Mouse (Mus musculus) kidney, postnatal 0 days (tissue): ENCODE data around the gene Kcp. TPM values are rescaled to one million over a fixed set of nuclear protein-coding genes. Genes with fewer than 3 reads are reported as not detected.

Source experiments
- ATAC-seq: fragments of 200-750 bp; cut with Nextera tagmentation; replicated peaks from 2 replicates; pipeline ENCODE4 v1.8.0; 2017; ENCODE audit warnings: low read depth, moderate number of reproducible peaks, moderate TSS enrichment, moderate library complexity; ENCODE audit not compliant: low FRiP score
- DNase-seq: peaks from one replicate; pipeline ENCODE4 v3.0.0-alpha.2; 2016; ENCODE audit warnings: low spot score
- H3K27ac ChIP-seq: fragments of 300-500 bp; sonication (generic); 2 replicates; pipeline ENCODE4 v1.5.1; 2014; ENCODE audit warnings: mild to moderate bottlenecking
- H3K27me3 ChIP-seq: fragments of 300-500 bp; sonication (generic); 2 replicates; pipeline ENCODE4 v1.6.1; 2014; ENCODE audit warnings: low read length, mixed read lengths; ENCODE audit not compliant: insufficient read depth
- H3K36me3 ChIP-seq: fragments of 300-500 bp; sonication (generic); 2 replicates; pipeline ENCODE4 v1.6.1; 2014; ENCODE audit warnings: low read length, mixed read lengths; ENCODE audit not compliant: insufficient read depth
- H3K4me1 ChIP-seq: fragments of 300-500 bp; sonication (generic); replicated peaks from 2 replicates; pipeline ENCODE4 v1.6.1; 2014; ENCODE audit warnings: antibody characterized with exemption, low read length, mixed read lengths; ENCODE audit not compliant: insufficient read depth
- H3K4me2 ChIP-seq: fragments of 300-500 bp; sonication (generic); 2 replicates; pipeline ENCODE4 v1.6.1; 2014; ENCODE audit warnings: mild to moderate bottlenecking, low read length, moderate library complexity, mixed read lengths
- H3K4me3 ChIP-seq: fragments of 300-500 bp; sonication (generic); replicated peaks from 2 replicates; pipeline ENCODE4 v1.5.1; 2014; ENCODE audit warnings: low read depth, low read length
- H3K9ac ChIP-seq: fragments of 300-500 bp; sonication (generic); 2 replicates; pipeline ENCODE4 v1.6.1; 2014; ENCODE audit warnings: low read depth, low read length
- H3K9me3 ChIP-seq: fragments of 300-500 bp; sonication (generic); replicated peaks from 2 replicates; pipeline ENCODE4 v1.6.1; 2016; ENCODE audit warnings: low read length, inconsistent platforms, mixed read lengths
- CTCF ChIP-seq: IDR thresholded peaks from 2 replicates; pipeline ENCODE4 v1.5.1; 2016; ENCODE audit warnings: antibody characterized with exemption, low read depth, mild to moderate bottlenecking, moderate library complexity
- WGBS: fragments of 180-500 bp; shearing (Covaris S2); extraction: QIAGEN DNeasy Blood & Tissue Kit; methylation state at CpG from one replicate; pipeline ENCODE4 v1.1.7; 2014; 5-methylcytosine and 5-hydroxymethylcytosine counted together
- polyA plus RNA-seq: library from polyadenylated mRNA; unstranded; fragments of >200 nt; fragmentation: Nextera tagmentation; extraction: Ambion mirVana; gene quantifications from 2 replicates; pipeline ENCODE4 v1.2.1, GENCODE M21; 2015

The Kcp gene
- polyA plus RNA-seq, 1 experiment from 2014 or later, result 17.1 TPM

GRCm38 (mm10) chr6:29432156-29432555, 75.6 kb downstream of the Kcp start:
- Histone ChIP-seq H3K36me3 (no peaks in the 10 kb centered on the region), H3K4me2 (no peak overlapping the region), H3K9me3 (no peaks in the 10 kb centered on the region), H3K9ac (no peak overlapping the region), H3K4me1 (peaks cover 31% of the 10 kb centered on the region), H3K4me3 (no peak overlapping the region), H3K27ac (no peak overlapping the region), H3K27me3 (no peaks in the 10 kb centered on the region)
- ATAC-seq (no peak), DNase-seq (no peak)
- WGBS, result 42% methylated on average over 3 of the region's 3 CpGs
- TF ChIP-seq CTCF, result no peak

GRCm38 (mm10) chr6:29431473-29431872, 76.3 kb downstream of the Kcp start:
- no peak for TF ChIP-seq CTCF
- Histone ChIP-seq H3K27ac (no peak overlapping the region), H3K27me3 (no peaks in the 10 kb centered on the region), H3K4me3 (no peak overlapping the region), H3K4me1 (peaks cover 30% of the 10 kb centered on the region), H3K36me3 (no peaks in the 10 kb centered on the region), H3K9ac (no peak overlapping the region), H3K4me2 (no peak overlapping the region), H3K9me3 (no peaks in the 10 kb centered on the region)
- DNase-seq, result no peak
- 38% methylated on average over 5 of the region's 5 CpGs for WGBS
- no peak for ATAC-seq

- DNase-seq (peak; percentile 49), ATAC-seq (no peak)
- 51% methylated on average over 15 of the region's 15 CpGs for WGBS
- H3K4me1 ChIP-seq, result peaks cover 23% of the 10 kb centered on the region
- no peaks in the 10 kb centered on the region for H3K36me3 ChIP-seq
- H3K27me3 ChIP-seq, result no peaks in the 10 kb centered on the region
- H3K4me2 ChIP-seq, result no peak overlapping the region
- no peaks in the 10 kb centered on the region for H3K9me3 ChIP-seq
- TF ChIP-seq CTCF, result no peak
- no peak overlapping the region for H3K27ac ChIP-seq
- no peak overlapping the region for H3K9ac ChIP-seq
- H3K4me3 ChIP-seq, result no peak overlapping the region
Measured at GRCm38 (mm10) chr6:29430681-29431420, 76.9 kb downstream of the Kcp start.

GRCm38 (mm10) chr6:29428171-29428570, 79.6 kb downstream of the Kcp start:
- Histone ChIP-seq H3K36me3 (no peaks in the 10 kb centered on the region), H3K4me1 (peaks cover 4% of the 10 kb centered on the region), H3K27ac (no peak overlapping the region), H3K27me3 (no peaks in the 10 kb centered on the region), H3K4me2 (no peak overlapping the region), H3K9me3 (no peaks in the 10 kb centered on the region), H3K9ac (no peak overlapping the region), H3K4me3 (no peak overlapping the region)
- DNase-seq (no peak), ATAC-seq (no peak)
- WGBS, result 61% methylated on average over 4 of the region's 4 CpGs
- TF ChIP-seq CTCF, result no peak

GRCm38 (mm10) chr6:29426331-29426730, 81.4 kb downstream of the Kcp start:
- 65% methylated on average over 6 of the region's 6 CpGs for WGBS
- Histone ChIP-seq H3K9ac (no peak overlapping the region), H3K27ac (no peak overlapping the region), H3K9me3 (no peaks in the 10 kb centered on the region), H3K4me1 (no peaks in the 10 kb centered on the region), H3K27me3 (no peaks in the 10 kb centered on the region), H3K36me3 (no peaks in the 10 kb centered on the region), H3K4me3 (no peak overlapping the region), H3K4me2 (no peak overlapping the region)
- ATAC-seq (no peak), DNase-seq (no peak)
- no peak for TF ChIP-seq CTCF

GRCm38 (mm10) chr6:29425118-29425517, 82.6 kb downstream of the Kcp start:
- no peak for ATAC-seq
- no peak for DNase-seq
- H3K9ac ChIP-seq, result no peak overlapping the region
- no peak overlapping the region for H3K4me3 ChIP-seq
- no peak overlapping the region for H3K4me2 ChIP-seq
- no peak overlapping the region for H3K27ac ChIP-seq
- no peaks in the 10 kb centered on the region for H3K4me1 ChIP-seq
- TF ChIP-seq CTCF, result no peak
- H3K27me3 ChIP-seq, result no peaks in the 10 kb centered on the region
- WGBS, result 90% methylated on average over 8 of the region's 8 CpGs
- H3K36me3 ChIP-seq, result no peaks in the 10 kb centered on the region
- no peaks in the 10 kb centered on the region for H3K9me3 ChIP-seq

Other genes with a start within 250 kb of the Kcp start
- 32.8 and 34.2 TPM in 2 replicates for gene Hilpda, start 235.5 kb downstream of the Kcp start, polyA plus RNA-seq
- gene Fam71f2, start 228.4 kb downstream of the Kcp start, polyA plus RNA-seq, result 0.29 and 0.60 TPM in 2 replicates
- not detected in 2 replicates for gene Fam71f1, start 188.8 kb downstream of the Kcp start, polyA plus RNA-seq
- gene Calu, start 159.9 kb downstream of the Kcp start, polyA plus RNA-seq, result 271 and 306 TPM in 2 replicates
- gene Opn1sw, start 119.5 kb downstream of the Kcp start, polyA plus RNA-seq, result 0.26 and 0.47 TPM in 2 replicates
- 12.1 and 13.8 TPM in 2 replicates for gene Ccdc136, start 111.6 kb downstream of the Kcp start, polyA plus RNA-seq
- 2.5 and 2.8 TPM in 2 replicates for gene Flnc, start 74.7 kb downstream of the Kcp start, polyA plus RNA-seq
- gene Atp6v1f, start 40.2 kb downstream of the Kcp start, polyA plus RNA-seq, result 461 and 485 TPM in 2 replicates
- not detected in 2 replicates for gene Atp6v1fnb, start 36.5 kb downstream of the Kcp start, polyA plus RNA-seq
- 3.7 and 4.7 TPM in 2 replicates for gene Irf5, start 18.7 kb upstream of the Kcp start, polyA plus RNA-seq
- 56.0 and 60.2 TPM in 2 replicates for gene Tnpo3, start 101.9 kb upstream of the Kcp start, polyA plus RNA-seq
- gene Tspan33, start 186.3 kb upstream of the Kcp start, polyA plus RNA-seq, result 24.9 and 25.2 TPM in 2 replicates
- 26.4 and 27.5 TPM in 2 replicates for gene Smo, start 227.6 kb upstream of the Kcp start, polyA plus RNA-seq